Mouse (Mus musculus): ENCODE results near the gene Aspscr1. TPM values are rescaled to one million over a fixed set of nuclear protein-coding genes. Genes with fewer than 3 reads are reported as not detected.

Gene Aspscr1
- polyA plus RNA-seq (2015; fragmentation: Illumina TruSeq; extraction: RNeasy Lipid Tissue Mini Kit (QIAGEN cat#74804); ENCODE audit: insufficient read depth, low replicate concordance), result 22.3 TPM

GRCm38 (mm10) chr11:120672687-120673593 is at the start of gene Aspscr1:
TSS of gene Aspscr1 (plus strand) at chr11:120672973.

GRCm38 (mm10) chr11:120625152-120625775 is 47.5 kb upstream of the Aspscr1 start, which contains the start of gene Sirt7:
TSS of gene Sirt7 (minus strand) at chr11:120625240.

GRCm38 (mm10) chr11:120633520-120634343 is 39.0 kb upstream of the Aspscr1 start, which contains the start of gene Mafg:
TSS of gene Mafg (minus strand) at chr11:120633600.

GRCm38 (mm10) chr11:120643601-120643987 is 29.2 kb upstream of the Aspscr1 start, which contains the start of gene Pycr1:
TSS of gene Pycr1 (minus strand) at chr11:120643769.

GRCm38 (mm10) chr11:120648001-120648476 is 24.7 kb upstream of the Aspscr1 start, which contains the start of gene Myadml2:
TSS of gene Myadml2 (minus strand) at chr11:120648158.

GRCm38 (mm10) chr11:120661076-120661460 is 11.7 kb upstream of the Aspscr1 start, which contains the start of gene Notum:
TSS of gene Notum (minus strand) at chr11:120661175.

GRCm38 (mm10) chr11:120713580-120714518 is 41.1 kb downstream of the Aspscr1 start, which contains the start of the genes Cenpx and Lrrc45:
TSS of gene Cenpx (minus strand) at chr11:120713738.
TSS of gene Lrrc45 (plus strand) at chr11:120713925.

GRCm38 (mm10) chr11:120721124-120722066 is 48.6 kb downstream of the Aspscr1 start, which contains the start of gene Rac3:
TSS of gene Rac3 (plus strand) at chr11:120721470.

GRCm38 (mm10) chr11:120727169-120727527 is 54.4 kb downstream of the Aspscr1 start, which contains the start of gene Dcxr:
TSS of gene Dcxr (minus strand) at chr11:120727281.

GRCm38 (mm10) chr11:120731858-120732680 is 59.3 kb downstream of the Aspscr1 start, which contains the start of gene Cbr2:
TSS of gene Cbr2 (minus strand) at chr11:120732114.

Other genes with a start within 250 kb of the Aspscr1 start
- gene Nploc4, start 235.3 kb upstream of the Aspscr1 start, polyA plus RNA-seq (2015; fragmentation: Illumina TruSeq; extraction: RNeasy Lipid Tissue Mini Kit (QIAGEN cat#74804); ENCODE audit: insufficient read depth, low replicate concordance), result 36.3 TPM
- 2.7 TPM for gene Tspan10, start 230.3 kb upstream of the Aspscr1 start, polyA plus RNA-seq (2015; fragmentation: Illumina TruSeq; extraction: RNeasy Lipid Tissue Mini Kit (QIAGEN cat#74804); ENCODE audit: insufficient read depth, low replicate concordance)
- gene Pde6g, start 219.5 kb upstream of the Aspscr1 start, polyA plus RNA-seq (2015; fragmentation: Illumina TruSeq; extraction: RNeasy Lipid Tissue Mini Kit (QIAGEN cat#74804); ENCODE audit: insufficient read depth, low replicate concordance), result 0.39 TPM
- gene Oxld1, start 214.9 kb upstream of the Aspscr1 start, polyA plus RNA-seq (2015; fragmentation: Illumina TruSeq; extraction: RNeasy Lipid Tissue Mini Kit (QIAGEN cat#74804); ENCODE audit: insufficient read depth, low replicate concordance), result 4.1 TPM
- 39.8 TPM for gene Ccdc137, start 214.9 kb upstream of the Aspscr1 start, polyA plus RNA-seq (2015; fragmentation: Illumina TruSeq; extraction: RNeasy Lipid Tissue Mini Kit (QIAGEN cat#74804); ENCODE audit: insufficient read depth, low replicate concordance)
- 23.9 TPM for gene Arl16, start 205.4 kb upstream of the Aspscr1 start, polyA plus RNA-seq (2015; fragmentation: Illumina TruSeq; extraction: RNeasy Lipid Tissue Mini Kit (QIAGEN cat#74804); ENCODE audit: insufficient read depth, low replicate concordance)
- gene Mrpl12, start 188.4 kb upstream of the Aspscr1 start, polyA plus RNA-seq (2015; fragmentation: Illumina TruSeq; extraction: RNeasy Lipid Tissue Mini Kit (QIAGEN cat#74804); ENCODE audit: insufficient read depth, low replicate concordance), result 16.3 TPM
- 4.4 TPM for gene Slc25a10, start 181.1 kb upstream of the Aspscr1 start, polyA plus RNA-seq (2015; fragmentation: Illumina TruSeq; extraction: RNeasy Lipid Tissue Mini Kit (QIAGEN cat#74804); ENCODE audit: insufficient read depth, low replicate concordance)
- not detected for gene Gcgr, start 142.3 kb upstream of the Aspscr1 start, polyA plus RNA-seq (2015; fragmentation: Illumina TruSeq; extraction: RNeasy Lipid Tissue Mini Kit (QIAGEN cat#74804); ENCODE audit: insufficient read depth, low replicate concordance)
- gene Mcrip1, start 123.2 kb upstream of the Aspscr1 start, polyA plus RNA-seq (2015; fragmentation: Illumina TruSeq; extraction: RNeasy Lipid Tissue Mini Kit (QIAGEN cat#74804); ENCODE audit: insufficient read depth, low replicate concordance), result 25.6 TPM
- gene Ppp1r27, start 121.8 kb upstream of the Aspscr1 start, polyA plus RNA-seq (2015; fragmentation: Illumina TruSeq; extraction: RNeasy Lipid Tissue Mini Kit (QIAGEN cat#74804); ENCODE audit: insufficient read depth, low replicate concordance), result not detected
- 169 TPM for gene P4hb, start 99.7 kb upstream of the Aspscr1 start, polyA plus RNA-seq (2015; fragmentation: Illumina TruSeq; extraction: RNeasy Lipid Tissue Mini Kit (QIAGEN cat#74804); ENCODE audit: insufficient read depth, low replicate concordance)
- 169 TPM for gene Arhgdia, start 91.3 kb upstream of the Aspscr1 start, polyA plus RNA-seq (2015; fragmentation: Illumina TruSeq; extraction: RNeasy Lipid Tissue Mini Kit (QIAGEN cat#74804); ENCODE audit: insufficient read depth, low replicate concordance)
- 65.0 TPM for gene Alyref, start 74.6 kb upstream of the Aspscr1 start, polyA plus RNA-seq (2015; fragmentation: Illumina TruSeq; extraction: RNeasy Lipid Tissue Mini Kit (QIAGEN cat#74804); ENCODE audit: insufficient read depth, low replicate concordance)
- gene Anapc11, start 74.6 kb upstream of the Aspscr1 start, polyA plus RNA-seq (2015; fragmentation: Illumina TruSeq; extraction: RNeasy Lipid Tissue Mini Kit (QIAGEN cat#74804); ENCODE audit: insufficient read depth, low replicate concordance), result 30.2 TPM
- gene Npb, start 64.5 kb upstream of the Aspscr1 start, polyA plus RNA-seq (2015; fragmentation: Illumina TruSeq; extraction: RNeasy Lipid Tissue Mini Kit (QIAGEN cat#74804); ENCODE audit: insufficient read depth, low replicate concordance), result not detected
- 42.1 TPM for gene Pcyt2, start 55.0 kb upstream of the Aspscr1 start, polyA plus RNA-seq (2015; fragmentation: Illumina TruSeq; extraction: RNeasy Lipid Tissue Mini Kit (QIAGEN cat#74804); ENCODE audit: insufficient read depth, low replicate concordance)
- gene Sirt7, start 47.7 kb upstream of the Aspscr1 start, polyA plus RNA-seq (2015; fragmentation: Illumina TruSeq; extraction: RNeasy Lipid Tissue Mini Kit (QIAGEN cat#74804); ENCODE audit: insufficient read depth, low replicate concordance), result 70.1 TPM
- gene Mafg, start 39.4 kb upstream of the Aspscr1 start, polyA plus RNA-seq (2015; fragmentation: Illumina TruSeq; extraction: RNeasy Lipid Tissue Mini Kit (QIAGEN cat#74804); ENCODE audit: insufficient read depth, low replicate concordance), result 22.5 TPM
- gene Pycr1, start 29.2 kb upstream of the Aspscr1 start, polyA plus RNA-seq (2015; fragmentation: Illumina TruSeq; extraction: RNeasy Lipid Tissue Mini Kit (QIAGEN cat#74804); ENCODE audit: insufficient read depth, low replicate concordance), result 1.8 TPM
- 0.73 TPM for gene Myadml2, start 24.8 kb upstream of the Aspscr1 start, polyA plus RNA-seq (2015; fragmentation: Illumina TruSeq; extraction: RNeasy Lipid Tissue Mini Kit (QIAGEN cat#74804); ENCODE audit: insufficient read depth, low replicate concordance)
- not detected for gene Notum, start 11.8 kb upstream of the Aspscr1 start, polyA plus RNA-seq (2015; fragmentation: Illumina TruSeq; extraction: RNeasy Lipid Tissue Mini Kit (QIAGEN cat#74804); ENCODE audit: insufficient read depth, low replicate concordance)
- gene Cenpx, start 40.8 kb downstream of the Aspscr1 start, polyA plus RNA-seq (2015; fragmentation: Illumina TruSeq; extraction: RNeasy Lipid Tissue Mini Kit (QIAGEN cat#74804); ENCODE audit: insufficient read depth, low replicate concordance), result 28.0 TPM
- gene Lrrc45, start 41.0 kb downstream of the Aspscr1 start, polyA plus RNA-seq (2015; fragmentation: Illumina TruSeq; extraction: RNeasy Lipid Tissue Mini Kit (QIAGEN cat#74804); ENCODE audit: insufficient read depth, low replicate concordance), result 10.3 TPM
- gene Rac3, start 48.5 kb downstream of the Aspscr1 start, polyA plus RNA-seq (2015; fragmentation: Illumina TruSeq; extraction: RNeasy Lipid Tissue Mini Kit (QIAGEN cat#74804); ENCODE audit: insufficient read depth, low replicate concordance), result 1.2 TPM
- gene Dcxr, start 54.3 kb downstream of the Aspscr1 start, polyA plus RNA-seq (2015; fragmentation: Illumina TruSeq; extraction: RNeasy Lipid Tissue Mini Kit (QIAGEN cat#74804); ENCODE audit: insufficient read depth, low replicate concordance), result 7.8 TPM
- gene Cbr2, start 59.1 kb downstream of the Aspscr1 start, polyA plus RNA-seq (2015; fragmentation: Illumina TruSeq; extraction: RNeasy Lipid Tissue Mini Kit (QIAGEN cat#74804); ENCODE audit: insufficient read depth, low replicate concordance), result 1.7 TPM
- gene Hmga1b, start 89.8 kb downstream of the Aspscr1 start, polyA plus RNA-seq (2015; fragmentation: Illumina TruSeq; extraction: RNeasy Lipid Tissue Mini Kit (QIAGEN cat#74804); ENCODE audit: insufficient read depth, low replicate concordance), result 0.40 TPM
- gene Rfng, start 111.2 kb downstream of the Aspscr1 start, polyA plus RNA-seq (2015; fragmentation: Illumina TruSeq; extraction: RNeasy Lipid Tissue Mini Kit (QIAGEN cat#74804); ENCODE audit: insufficient read depth, low replicate concordance), result 9.5 TPM
- gene Gps1, start 111.3 kb downstream of the Aspscr1 start, polyA plus RNA-seq (2015; fragmentation: Illumina TruSeq; extraction: RNeasy Lipid Tissue Mini Kit (QIAGEN cat#74804); ENCODE audit: insufficient read depth, low replicate concordance), result 50.2 TPM
- 29.3 TPM for gene Dus1l, start 123.4 kb downstream of the Aspscr1 start, polyA plus RNA-seq (2015; fragmentation: Illumina TruSeq; extraction: RNeasy Lipid Tissue Mini Kit (QIAGEN cat#74804); ENCODE audit: insufficient read depth, low replicate concordance)
- gene Fasn, start 151.6 kb downstream of the Aspscr1 start, polyA plus RNA-seq (2015; fragmentation: Illumina TruSeq; extraction: RNeasy Lipid Tissue Mini Kit (QIAGEN cat#74804); ENCODE audit: insufficient read depth, low replicate concordance), result 6.7 TPM

Data from spleen, adult 10 weeks (tissue).